Mouse (Mus musculus): ENCODE results near the gene E130114P18Rik. TPM values are rescaled to one million over a fixed set of nuclear protein-coding genes. Genes with fewer than 3 reads are reported as not detected.

Gene E130114P18Rik
- total RNA-seq, 2 experiments from 2014 or later: not detected

GRCm38 (mm10) chr4:97690384-97690766 lies 87.5 kb downstream of the E130114P18Rik start:
- DNase-seq: no peak
- Histone ChIP-seq H3K27ac (peak overlapping the region; percentile 46), H3K4me3 (no peak overlapping the region)
- TF ChIP-seq CTCF (IDR thresholded peaks at IDR 0.05): no peak
- intact Hi-C loops (cut with DNase I): no loop called here

- no peak overlapping the region for H3K4me3 ChIP-seq
- TF ChIP-seq CTCF (IDR thresholded peaks at IDR 0.05): no peak
- H3K27ac ChIP-seq: peak overlapping the region; percentile 50
- DNase-seq: peak; percentile 77
- intact Hi-C loops (cut with DNase I): no loop called here
Observed at GRCm38 (mm10) chr4:97689456-97690383, 88.2 kb downstream of the E130114P18Rik start.

GRCm38 (mm10) chr4:97686020-97686419 lies 91.9 kb downstream of the E130114P18Rik start:
- DNase-seq: no peak
- intact Hi-C loops (cut with DNase I): no loop called here
- H3K27ac ChIP-seq: no peak overlapping the region
- no peak overlapping the region for H3K4me3 ChIP-seq
- no peak for TF ChIP-seq CTCF (IDR thresholded peaks at IDR 0.05)

- Histone ChIP-seq H3K27ac (no peak overlapping the region), H3K4me3 (no peak overlapping the region)
- intact Hi-C loops (cut with DNase I): no loop called here
- no peak for DNase-seq
- no peak for TF ChIP-seq CTCF (IDR thresholded peaks at IDR 0.05)
Observed at GRCm38 (mm10) chr4:97676579-97676937, 101.3 kb downstream of the E130114P18Rik start.

DNA sequence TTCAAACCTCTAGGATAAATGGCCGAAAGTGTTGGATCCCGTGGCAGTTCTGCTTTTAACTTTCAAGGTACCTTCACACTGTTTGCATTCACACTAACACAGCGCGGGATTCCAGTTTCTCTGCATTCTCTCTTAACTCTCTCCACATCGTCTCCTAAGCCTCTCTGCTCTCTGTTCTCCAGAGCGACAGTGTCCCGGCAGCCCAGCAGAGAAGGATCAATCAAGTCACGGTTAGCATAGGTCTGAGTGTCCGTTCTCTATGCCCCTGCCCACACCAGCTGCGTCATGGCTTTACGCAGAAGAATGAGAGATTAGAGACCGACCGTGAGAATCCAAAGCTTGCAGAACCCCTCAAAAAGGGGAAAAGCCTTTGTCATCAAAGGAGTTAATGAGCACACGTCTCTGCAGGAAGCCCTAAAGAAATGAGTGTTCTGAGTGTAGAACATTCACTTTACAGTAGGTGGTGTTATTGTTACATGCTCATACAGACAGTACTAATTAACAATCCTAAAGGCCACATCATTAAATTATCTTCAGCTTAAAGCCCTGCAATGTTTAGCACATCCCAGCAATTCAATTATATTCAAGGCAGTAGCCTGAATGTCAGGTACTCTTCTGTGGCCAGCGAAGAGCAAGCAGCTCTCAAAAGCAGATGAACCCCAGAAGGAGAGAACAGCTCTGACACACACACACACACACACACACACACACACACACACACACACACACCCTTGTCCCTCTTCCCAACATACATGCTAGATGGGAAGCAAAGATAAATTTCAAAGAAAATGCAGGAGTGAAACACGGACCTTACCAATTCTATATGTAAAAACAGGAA lies 101.9 kb downstream of the E130114P18Rik start:
- intact Hi-C loops (cut with DNase I): no loop called here
- Histone ChIP-seq H3K4me3 (no peak overlapping the region), H3K27ac (no peak overlapping the region)
- peak; percentile 41 for TF ChIP-seq CTCF (IDR thresholded peaks at IDR 0.05)
- DNase-seq: no peak

DNA sequence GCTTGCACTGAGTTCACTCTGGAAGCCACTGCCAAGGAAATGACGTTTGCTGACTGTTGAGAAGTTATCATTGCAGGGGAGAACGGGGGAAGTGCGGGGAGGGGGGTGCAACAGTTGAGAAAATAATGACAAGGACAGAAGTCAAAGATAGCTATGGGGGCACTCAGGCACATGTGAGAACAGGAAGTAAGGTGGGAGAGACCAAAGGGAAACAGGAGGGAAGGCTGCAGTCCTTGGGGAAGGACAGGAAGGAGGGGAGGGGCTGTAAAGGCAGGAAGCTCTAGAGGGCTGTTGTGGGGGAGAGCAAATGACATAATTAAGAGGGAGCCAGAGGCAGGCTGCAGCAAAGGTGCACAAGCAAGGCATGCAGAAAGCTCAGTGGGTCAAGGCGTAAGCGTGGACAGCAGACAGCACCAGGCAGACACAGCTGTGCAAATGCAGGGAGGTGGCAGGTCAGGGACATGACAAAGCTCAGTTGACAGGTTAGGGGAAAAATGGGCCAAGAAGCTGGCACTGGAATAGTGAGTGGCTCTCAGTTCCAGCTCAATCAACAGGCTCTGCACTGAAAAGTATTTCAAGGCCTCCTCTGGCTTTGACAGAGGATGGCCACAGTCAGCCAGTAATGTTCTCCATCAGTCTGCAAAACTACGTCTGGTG lies 103.9 kb downstream of the E130114P18Rik start:
- no peak for DNase-seq
- no peak for TF ChIP-seq CTCF (IDR thresholded peaks at IDR 0.05)
- intact Hi-C loops (cut with DNase I): no loop called here
- Histone ChIP-seq H3K27ac (no peak overlapping the region), H3K4me3 (no peak overlapping the region)

- Histone ChIP-seq H3K27ac (no peak overlapping the region), H3K4me3 (no peak overlapping the region)
- TF ChIP-seq CTCF (IDR thresholded peaks at IDR 0.05): no peak
- no peak for DNase-seq
- intact Hi-C loops (cut with DNase I): no loop called here
Observed at GRCm38 (mm10) chr4:97672501-97672900, 105.4 kb downstream of the E130114P18Rik start.

- no peak for DNase-seq
- no peak for TF ChIP-seq CTCF (IDR thresholded peaks at IDR 0.05)
- no peak overlapping the region for H3K4me3 ChIP-seq
- H3K27ac ChIP-seq: no peak overlapping the region
- intact Hi-C loops (cut with DNase I): no loop called here
Observed at GRCm38 (mm10) chr4:97671911-97672310, 106.0 kb downstream of the E130114P18Rik start.

- Histone ChIP-seq H3K4me3 (no peak overlapping the region), H3K27ac (no peak overlapping the region)
- TF ChIP-seq CTCF (IDR thresholded peaks at IDR 0.05): no peak
- intact Hi-C loops (cut with DNase I): no loop called here
- no peak for DNase-seq
Observed at GRCm38 (mm10) chr4:97670418-97670817, 107.5 kb downstream of the E130114P18Rik start.

DNA sequence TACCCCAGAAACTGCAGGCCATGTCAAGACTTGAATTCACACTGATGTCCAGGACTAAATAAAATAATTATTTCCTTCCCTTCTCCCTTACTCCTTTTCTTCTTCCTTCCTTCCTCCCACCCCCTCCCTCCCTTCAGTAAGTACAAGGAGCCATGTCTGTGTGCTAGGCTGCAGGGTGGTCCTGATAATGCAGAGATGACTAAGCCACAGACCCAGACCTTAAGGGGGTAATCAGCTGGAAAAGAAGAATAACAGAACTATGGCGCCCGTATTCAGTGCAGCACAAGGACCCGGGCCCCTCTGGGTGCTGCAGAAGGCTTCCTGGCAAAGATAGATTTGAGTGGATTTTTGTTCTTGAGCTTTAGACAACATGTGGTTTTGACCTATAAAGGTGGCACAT lies 108.1 kb downstream of the E130114P18Rik start:
- no peak for DNase-seq
- Histone ChIP-seq H3K4me3 (no peak overlapping the region), H3K27ac (no peak overlapping the region)
- TF ChIP-seq CTCF (IDR thresholded peaks at IDR 0.05): no peak
- intact Hi-C loops (cut with DNase I): no loop called here

DNA sequence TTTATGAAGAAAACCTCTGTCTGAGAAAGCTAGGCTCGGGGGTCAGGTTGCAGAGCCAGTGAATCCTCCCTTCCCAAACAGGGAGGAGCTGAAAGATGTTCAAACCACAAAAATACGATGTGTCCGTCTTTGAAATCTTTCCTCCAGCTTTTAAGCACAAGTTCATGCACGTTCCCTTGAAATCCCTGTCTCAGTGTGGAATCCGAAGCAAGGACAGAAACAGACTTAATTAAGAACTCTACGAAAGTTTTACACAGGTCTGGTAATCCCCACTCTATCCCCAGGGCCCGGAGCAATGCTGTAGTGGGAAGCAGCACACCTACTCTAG lies 112.5 kb downstream of the E130114P18Rik start:
- no peak for DNase-seq
- Histone ChIP-seq H3K4me3 (no peak overlapping the region), H3K27ac (peak overlapping the region; percentile 6; the same call in 1 of the 2 replicates)
- TF ChIP-seq CTCF (IDR thresholded peaks at IDR 0.05): no peak
- intact Hi-C loops (cut with DNase I): no loop called here

DNA sequence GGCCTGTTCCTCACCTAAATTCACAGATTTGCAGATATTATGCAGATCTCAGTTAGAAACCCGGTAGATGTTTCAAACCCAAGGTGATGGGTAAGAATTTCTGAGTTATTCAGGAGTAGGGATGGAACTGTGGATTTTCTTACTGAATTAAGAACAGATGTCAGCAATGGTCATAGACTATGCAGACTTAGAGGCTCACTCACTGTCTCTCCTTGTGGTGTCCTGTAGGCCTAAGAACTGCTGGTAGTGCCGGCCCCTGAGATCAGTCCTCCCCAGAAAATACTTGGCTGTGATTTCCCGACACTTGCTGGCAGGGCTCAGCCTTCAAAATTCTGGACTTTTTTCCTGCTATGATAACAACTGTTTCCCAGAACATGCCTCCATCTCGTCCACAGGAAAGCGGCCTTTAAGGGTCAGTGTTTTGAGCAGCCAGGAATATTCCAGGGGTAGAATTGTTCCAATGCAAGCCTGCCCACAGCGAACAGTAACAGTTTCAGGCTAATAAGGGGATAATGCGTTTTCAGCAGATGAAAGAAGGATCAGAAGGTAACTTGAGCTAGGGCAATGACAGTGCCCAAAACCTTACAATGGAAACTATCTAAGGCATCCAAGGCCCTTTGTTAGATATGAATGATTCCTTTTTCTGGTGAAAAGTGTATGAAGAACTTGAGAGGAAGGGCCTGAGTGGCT lies 113.0 kb downstream of the E130114P18Rik start:
- intact Hi-C loops (cut with DNase I): no loop called here
- TF ChIP-seq CTCF (IDR thresholded peaks at IDR 0.05): no peak
- H3K4me3 ChIP-seq: no peak overlapping the region
- peak overlapping the region; percentile 6; the same call in 1 of the 2 replicates for H3K27ac ChIP-seq
- peak; percentile 24 for DNase-seq
